Comparison of ENCODE assay signal across 8 mouse cellular contexts in genomic region chr3:68495736-68496242, GRCm38 (mm10).
DNase-seq lines count a peak whose midpoint lies in the region; ATAC-seq lines count a peak whose summit lies in the region.

No protein-coding gene starts in this region.

- peak overlapping the region; percentile 87 for H3K4me2 ChIP-seq in heart, embryonic 13.5 days

- peaks cover 63% of the 10 kb centered on the region for H3K4me1 ChIP-seq in heart, embryonic 13.5 days

- peak overlapping the region; percentile 99 for H3K27ac ChIP-seq in heart, embryonic 13.5 days (replicated peaks)

- ATAC-seq in frontal cortex, adult (ENCODE audit: low TSS enrichment): peak; percentile 16
- ATAC-seq in heart, embryonic 13.5 days (ENCODE audit: extremely low read depth, insufficient number of reproducible peaks, low FRiP score, low TSS enrichment): no peak

- peak overlapping the region; percentile 87 for H3K4me3 ChIP-seq in heart, embryonic 13.5 days

- H3K36me3 ChIP-seq in heart, embryonic 13.5 days: peaks cover 14% of the 10 kb centered on the region; the same call in 1 of the 2 replicates

- no peak for DNase-seq in frontal cortex, postnatal 25 days (ENCODE audit: low spot score in 2 of 2)
- peak; percentile 71 for DNase-seq in brain, adult 2 months (ENCODE audit: low read depth, low spot score)
- DNase-seq in kidney, postnatal 4 days: peak; percentile 21 to 35
- peak; percentile 60 for DNase-seq in neural tube, embryonic 10.5 days (ENCODE audit: extremely low spot score, low spot score)
- no peak for DNase-seq in adrenal gland, postnatal 4 days (ENCODE audit: low spot score in 2 of 2)
- DNase-seq in gastrocnemius, adult 8-10 months (ENCODE audit: low spot score in 2 of 2): no peak

- H3K9me3 ChIP-seq in heart, embryonic 13.5 days: no peaks in the 10 kb centered on the region

- WGBS in heart, embryonic 13.5 days: 2% methylated on average over 9 of the region's 9 CpGs

- H3K27me3 ChIP-seq in heart, embryonic 13.5 days (replicated peaks): no peaks in the 10 kb centered on the region

- peak overlapping the region; percentile 96 for H3K9ac ChIP-seq in heart, embryonic 13.5 days

Comparison
In these comparisons a context has a peak if more than half of its experiments do, and no peak if none do; other contexts are left out.
1. DNase-seq: peak in brain, adult 2 months (single experiment), kidney, postnatal 4 days (2 of 2) and neural tube, embryonic 10.5 days (single experiment); none in frontal cortex, postnatal 25 days (0 of 2), adrenal gland, postnatal 4 days (0 of 2) and gastrocnemius, adult 8-10 months (0 of 2).